Comparison of ENCODE assay signal across 13 mouse cellular contexts in genomic region chr3:135718323-135719178, GRCm38 (mm10). TPM values are rescaled to one million over a fixed set of nuclear protein-coding genes. Genes with fewer than 3 reads are reported as not detected.
DNase-seq lines count a peak whose midpoint lies in the region; ATAC-seq and TF ChIP-seq lines count a peak whose summit lies in the region.
"Had no signal": no experiment of that assay in that cellular context is flagged by ENCODE, and none has a peak within 500 bp of the region (broad histone marks: within the 10 kb centered on the region; RNA-seq: fewer than 3 reads in every experiment).

No protein-coding gene starts in this region.

- no peak for TF ChIP-seq POLR2A in MEL (IDR thresholded peaks at IDR 0.05; ENCODE audit: control insufficient read depth in 1 of 2, insufficient read depth in 1 of 2, low read depth in 1 of 2, low read length in 2 of 2, poor library complexity in 1 of 2)

- TF ChIP-seq CTCF in MEL (IDR thresholded peaks at IDR 0.05 in 2 of 3, conservative IDR thresholded peaks at IDR 0.05 in 1 of 3; ENCODE audit: control insufficient read depth in 1 of 3, insufficient read depth in 1 of 3, low read depth in 2 of 3, low read length in 3 of 3, poor library complexity in 1 of 3, severe bottlenecking in 1 of 3) = no peak

- intact Hi-C loops in left cerebral cortex, postnatal 4 days (cut with DNase I) = no loop called here

- H3K9ac ChIP-seq in kidney, embryonic 15.5 days = no peak overlapping the region
- peak overlapping the region; percentile 50 for H3K9ac ChIP-seq in MEL (ENCODE audit: control insufficient read depth, low read depth, low read length, poor library complexity, severe bottlenecking)
- H3K9ac ChIP-seq: embryonic facial prominence, embryonic 13.5 days had no signal

- peak; percentile 58; the same call in 1 of the 2 replicates for ATAC-seq in kidney, embryonic 15.5 days (replicated peaks; ENCODE audit: low FRiP score)
- ATAC-seq in inflammation-experienced regulatory T-cells, adult 6 months = peak; percentile 83
- ATAC-seq in megakaryocyte-erythroid progenitor cell, adult 5-6 weeks (replicated peaks; ENCODE audit: low FRiP score, low TSS enrichment, poor library complexity, severe bottlenecking) = peak; percentile 72

- no peak overlapping the region for H3K4me2 ChIP-seq in kidney, embryonic 15.5 days
- H3K4me2 ChIP-seq: embryonic facial prominence, embryonic 13.5 days had no signal

- no peak overlapping the region for H3K27ac ChIP-seq in kidney, embryonic 15.5 days
- peak overlapping the region; percentile 76 for H3K27ac ChIP-seq in MEL (ENCODE audit: control insufficient read depth, low read depth, low read length)
- H3K27ac ChIP-seq: embryonic facial prominence, embryonic 13.5 days; hindbrain, embryonic 10.5 days had no signal

- no peak for TF ChIP-seq EP300 in MEL (IDR thresholded peaks at IDR 0.05; ENCODE audit: low read depth in 1 of 2, low read length in 2 of 2)

- no peak overlapping the region for H3K4me3 ChIP-seq in kidney, embryonic 15.5 days (replicated peaks)
- peak overlapping the region; percentile 54 to 97 for H3K4me3 ChIP-seq in MEL (ENCODE audit: control insufficient read depth in 1 of 2, insufficient read depth in 1 of 2, low read depth in 2 of 2, low read length in 2 of 2)
- H3K4me3 ChIP-seq: embryonic facial prominence, embryonic 13.5 days; hindbrain, embryonic 10.5 days had no signal

- H3K79me2 ChIP-seq in MEL (ENCODE audit: control insufficient read depth, insufficient read depth, low read length, poor library complexity) = no peaks in the 10 kb centered on the region

- H3K36me3 ChIP-seq in kidney, embryonic 15.5 days = no peaks in the 10 kb centered on the region
- H3K36me3 ChIP-seq in MEL (ENCODE audit: control insufficient read depth in 1 of 2, insufficient read depth in 2 of 2, low read length in 2 of 2) = peaks cover 0 to 7% of the 10 kb centered on the region in 2 experiments; a peak in 2 of 4 replicates
- H3K36me3 ChIP-seq: embryonic facial prominence, embryonic 13.5 days; hindbrain, embryonic 10.5 days had no signal

- no peaks in the 10 kb centered on the region for H3K9me3 ChIP-seq in kidney, embryonic 15.5 days (replicated peaks)
- no peaks in the 10 kb centered on the region for H3K9me3 ChIP-seq in MEL (replicated peaks; ENCODE audit: insufficient read depth, low read length)
- H3K9me3 ChIP-seq: embryonic facial prominence, embryonic 13.5 days; hindbrain, embryonic 10.5 days had no signal

- no peak for TF ChIP-seq RAD21 in MEL (IDR thresholded peaks at IDR 0.05; ENCODE audit: low read depth, low read length)

- H3K27me3 ChIP-seq in kidney, embryonic 15.5 days = no peaks in the 10 kb centered on the region
- H3K27me3 ChIP-seq in MEL (ENCODE audit: control insufficient read depth in 1 of 2, insufficient read depth in 2 of 2, low read length in 2 of 2) = no peaks in the 10 kb centered on the region
- H3K27me3 ChIP-seq: embryonic facial prominence, embryonic 13.5 days had no signal

- no peak for DNase-seq in kidney, postnatal 25 days
- DNase-seq in MEL (ENCODE audit: low read depth, low spot score) = peak; percentile 54
- DNase-seq in lung, postnatal 14 days = no peak
- DNase-seq in urinary bladder, postnatal 36 days (ENCODE audit: low spot score in 2 of 2) = no peak
- no peak for DNase-seq in left cerebral cortex, postnatal 4 days
- DNase-seq: cerebellum, adult 9-10 months; kidney, postnatal 14 days; lung, postnatal 10 days had no signal

- 42% methylated on average over 6 of the region's 6 CpGs for WGBS in kidney, embryonic 15.5 days

- no peaks in the 10 kb centered on the region for H3K4me1 ChIP-seq in kidney, embryonic 15.5 days
- H3K4me1 ChIP-seq in MEL (ENCODE audit: control insufficient read depth in 1 of 2, insufficient read depth in 2 of 2, low read length in 2 of 2) = peaks cover 14% of the 10 kb centered on the region in 2 experiments
- H3K4me1 ChIP-seq: embryonic facial prominence, embryonic 13.5 days; hindbrain, embryonic 10.5 days had no signal

TF ChIP-seq in MEL, 35 proteins besides CTCF, POLR2A, EP300 and RAD21:
- TF ChIP-seq MXI1 (IDR thresholded peaks at IDR 0.05; ENCODE audit: low read depth, low read length) (0 out of 2 replicates have a peak, but pooled peaks have one; percentile 13), ELF1 (IDR thresholded peaks at IDR 0.05; ENCODE audit: low read depth, low read length) (no peak)
TF ChIP-seq in MEL: peak in this region for 1.

RNA-seq across cellular contexts. Expression of gene Nfkb1, which starts 27.2 kb away (rescaled TPM):
- 16.7 and 18.5 TPM in 2 replicates for polyA plus RNA-seq in kidney, embryonic 15.5 days (2015; fragmentation: Nextera tagmentation; extraction: Ambion mirVana)
- total RNA-seq in MEL (2012; rRNA removed) = 36.3 and 44.8 TPM in 2 replicates
- 10 to 100 TPM; 59.9 to 93.6 TPM for polyA plus RNA-seq in MEL (2012; ENCODE audit: insufficient read depth in 1 of 2, insufficient read length in 2 of 2, low read depth in 1 of 2, low replicate concordance in 2 of 2, missing spikeins in 1 of 2)
- polyA plus RNA-seq in inflammation-experienced regulatory T-cells, adult 6 months (2017; shearing (Covaris generic)) = 100 to 1,000 TPM in 2 of 3 experiments, 10 to 100 TPM in 1; 95.7 to 123 (median 121) TPM
- 59.1 and 69.6 TPM in 2 replicates for total RNA-seq in megakaryocyte-erythroid progenitor cell, adult 5-6 weeks (2014; fragmentation: Nextera tagmentation)
- total RNA-seq in megakaryocyte-erythroid progenitor cell, adult 5-6 weeks (2017) = 61.5 and 69.9 TPM in 2 replicates
- total RNA-seq in left cerebral cortex, postnatal 4 days (2021) = 10 to 100 TPM; 19.3 to 20.5 TPM
